Mouse (Mus musculus) thymus, adult 2 months (tissue): Measurements from ENCODE around the gene Ift43.

Source experiments
- CTCF ChIP-seq: fragments of 200-500 bp; IDR thresholded peaks from 2 replicates; pipeline ENCODE4 v1.5.1; 2012; ENCODE audit warnings: mild to moderate bottlenecking, control low read depth, low read length, moderate library complexity, borderline replicate concordance; ENCODE audit not compliant: control insufficient read depth, poor library complexity, insufficient read depth; ENCODE audit errors: extremely low read depth
- POLR2A ChIP-seq: fragments of 200-500 bp; IDR thresholded peaks from 2 replicates; pipeline ENCODE4 v1.6.1; 2012; ENCODE audit warnings: mild to moderate bottlenecking, low read length, control low read depth, moderate library complexity; ENCODE audit not compliant: control insufficient read depth, poor library complexity, insufficient read depth; ENCODE audit errors: extremely low read depth

DNA sequence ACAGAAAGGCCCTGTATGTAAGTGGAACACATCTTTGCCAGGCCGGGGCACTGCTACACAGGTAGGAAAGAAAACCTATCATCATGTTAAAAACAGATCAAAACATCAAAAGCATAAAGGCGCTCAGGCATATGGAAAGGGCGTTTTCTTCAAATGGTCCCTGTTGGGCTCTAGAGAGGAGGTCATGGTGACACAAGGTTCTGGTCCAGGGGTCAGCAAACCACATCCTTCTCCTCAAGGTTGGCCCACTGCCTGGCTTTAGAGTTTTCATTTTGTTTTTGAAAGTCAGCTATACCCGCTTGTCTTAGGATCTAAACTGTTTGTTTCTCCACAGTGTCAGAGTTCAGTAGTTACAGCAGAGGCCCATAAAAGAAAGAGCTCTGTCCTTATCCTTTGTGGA lies 27.2 kb downstream of the Ift43 start:
- no peak for TF ChIP-seq CTCF
- no peak for TF ChIP-seq POLR2A
